9 mouse cellular contexts compared by ENCODE assay signal in the genomic region with DNA sequence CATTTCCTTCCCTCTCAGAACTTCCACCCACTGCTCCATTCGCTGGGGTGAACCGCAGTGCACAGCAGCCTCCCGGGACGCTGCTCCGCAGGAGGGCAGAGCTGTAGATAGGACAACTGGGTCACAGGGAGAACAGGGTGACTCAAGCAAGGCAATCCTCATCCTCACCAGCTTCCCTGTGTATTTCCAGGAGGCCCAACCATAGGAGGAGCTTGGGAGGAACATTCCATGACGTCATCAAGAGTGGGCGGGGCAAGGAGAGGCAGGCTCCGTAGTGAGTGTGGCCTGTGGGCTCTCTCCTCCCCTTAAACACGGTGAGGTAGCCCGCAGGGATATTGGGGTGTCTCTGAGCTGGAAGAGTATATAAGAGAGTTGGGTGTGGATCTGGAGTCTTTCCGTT. TPM values are rescaled to one million over a fixed set of nuclear protein-coding genes. Genes with fewer than 3 reads are reported as not detected.
A peak's percentile ranks its signal among the peaks of the same experiment; 100 is the strongest.
DNase-seq lines count a peak whose midpoint lies in the region; ATAC-seq and TF ChIP-seq lines count a peak whose summit lies in the region.
"Had no signal": no experiment of that assay in that cellular context is flagged by ENCODE, and none has a peak within 500 bp of the region (broad histone marks: within the 10 kb centered on the region; RNA-seq: fewer than 3 reads in every experiment).

No protein-coding gene starts in this region.

- H3K9me3 ChIP-seq in forebrain, embryonic 13.5 days (replicated peaks), result no peaks in the 10 kb centered on the region
- no peaks in the 10 kb centered on the region for H3K9me3 ChIP-seq in midbrain, embryonic 11.5 days (ENCODE audit: control insufficient read depth, low read length)

- no peak overlapping the region for H3K4me2 ChIP-seq in forebrain, embryonic 13.5 days
- H3K4me2 ChIP-seq in midbrain, embryonic 11.5 days, result no peak overlapping the region

- no peaks in the 10 kb centered on the region for H3K27me3 ChIP-seq in forebrain, embryonic 13.5 days
- H3K27me3 ChIP-seq in midbrain, embryonic 11.5 days (ENCODE audit: control insufficient read depth, insufficient read depth, low read length), result no peaks in the 10 kb centered on the region
- no peaks in the 10 kb centered on the region for H3K27me3 ChIP-seq in testis, adult 2 months (ENCODE audit: control insufficient read depth, insufficient read depth, low read length)

- DNase-seq in gastrocnemius, postnatal 10 days, result peak; percentile 31
- DNase-seq in gastrocnemius, postnatal 4 days (ENCODE audit: low spot score in 2 of 2), result no peak
- peak; percentile 24 for DNase-seq in NIH3T3 (ENCODE audit: low read depth)
- DNase-seq in kidney, postnatal 10 days, result peak; percentile 75
- DNase-seq in midbrain, embryonic 11.5 days (ENCODE audit: low spot score, missing footprints), result peak; percentile 93

- 0 out of 2 replicates have a peak, but pooled peaks have one; percentile 27 for ATAC-seq in forebrain, embryonic 13.5 days
- peak; percentile 44; the same call in 1 of the 2 replicates for ATAC-seq in midbrain, embryonic 11.5 days (ENCODE audit: low FRiP score)
- ATAC-seq in megakaryocyte progenitor cell, adult 5-6 weeks (replicated peaks; ENCODE audit: poor library complexity), result no peak

- WGBS in forebrain, embryonic 13.5 days, result 32% methylated on average over 11 of the region's 11 CpGs
- WGBS in midbrain, embryonic 11.5 days, result 35% methylated on average over 11 of the region's 11 CpGs

- peaks cover 32% of the 10 kb centered on the region for H3K4me1 ChIP-seq in forebrain, embryonic 13.5 days
- H3K4me1 ChIP-seq in midbrain, embryonic 11.5 days (ENCODE audit: control insufficient read depth, insufficient read depth, low read length), result peaks cover 4% of the 10 kb centered on the region; the same call in 1 of the 2 replicates
- peaks cover 6% of the 10 kb centered on the region for H3K4me1 ChIP-seq in testis, adult 2 months (ENCODE audit: control insufficient read depth, insufficient read depth, low read length)

- no peaks in the 10 kb centered on the region for H3K36me3 ChIP-seq in forebrain, embryonic 13.5 days (ENCODE audit: poor library complexity, severe bottlenecking)
- no peaks in the 10 kb centered on the region for H3K36me3 ChIP-seq in midbrain, embryonic 11.5 days (ENCODE audit: control insufficient read depth, insufficient read depth, low read length)
- no peaks in the 10 kb centered on the region for H3K36me3 ChIP-seq in testis, adult 2 months (ENCODE audit: control insufficient read depth, insufficient read depth, low read length)

- no peak overlapping the region for H3K4me3 ChIP-seq in forebrain, embryonic 13.5 days
- H3K4me3 ChIP-seq in midbrain, embryonic 11.5 days (ENCODE audit: low read depth, low read length), result no peak overlapping the region
- peak overlapping the region; percentile 46 for H3K4me3 ChIP-seq in testis, adult 2 months (ENCODE audit: control insufficient read depth, low read depth, low read length)
- H3K4me3 ChIP-seq: megakaryocyte, embryonic 14.5 days had no signal

- TF ChIP-seq CTCF in testis, adult 2 months (IDR thresholded peaks at IDR 0.05; ENCODE audit: control insufficient read depth, insufficient read depth, insufficient replicate concordance, low read depth, low read length), result no peak

- TF ChIP-seq POLR2A in testis, adult 2 months (IDR thresholded peaks at IDR 0.05; ENCODE audit: control insufficient read depth, low read depth, low read length), result no peak

- peak overlapping the region; percentile 51; the same call in 1 of the 2 replicates for H3K27ac ChIP-seq in forebrain, embryonic 13.5 days
- H3K27ac ChIP-seq in midbrain, embryonic 11.5 days (ENCODE audit: low read depth, low read length), result no peak overlapping the region
- no peak overlapping the region for H3K27ac ChIP-seq in testis, adult 2 months (ENCODE audit: control insufficient read depth, insufficient read depth, low read depth, low read length)

- no peak overlapping the region for H3K9ac ChIP-seq in forebrain, embryonic 13.5 days
- no peak overlapping the region for H3K9ac ChIP-seq in midbrain, embryonic 11.5 days (ENCODE audit: low read length)

RNA-seq across cellular contexts. Expression of gene Gm6588, which starts 44.3 kb away (rescaled TPM):
- total RNA-seq in gastrocnemius, postnatal 10 days (2021), result not detected
- not detected for total RNA-seq in gastrocnemius, postnatal 4 days (2021)
- polyA plus RNA-seq in forebrain, embryonic 13.5 days (2015; fragmentation: Nextera tagmentation; extraction: Ambion mirVana), result 0.68 and 1.1 TPM in 2 replicates
- not detected in 2 replicates for polyA plus RNA-seq in midbrain, embryonic 11.5 days (2014; fragmentation: Nextera tagmentation; extraction: Ambion mirVana)
- polyA plus RNA-seq in testis, adult 2 months (2012; rRNA removed), result 22.5 and 24.5 TPM in 2 replicates
- total RNA-seq in megakaryocyte progenitor cell, adult 5-6 weeks (2015), result not detected in 2 replicates
- not detected in 2 replicates for total RNA-seq in megakaryocyte progenitor cell, adult 5-6 weeks (2017)

Comparison
In these comparisons a context has a peak if more than half of its experiments do, and no peak if none do; other contexts are left out.
1. DNase-seq: peak in gastrocnemius, postnatal 10 days (single experiment), NIH3T3 (single experiment), kidney, postnatal 10 days (single experiment) and midbrain, embryonic 11.5 days (single experiment); none in gastrocnemius, postnatal 4 days (0 of 2).